In the genomic region with DNA sequence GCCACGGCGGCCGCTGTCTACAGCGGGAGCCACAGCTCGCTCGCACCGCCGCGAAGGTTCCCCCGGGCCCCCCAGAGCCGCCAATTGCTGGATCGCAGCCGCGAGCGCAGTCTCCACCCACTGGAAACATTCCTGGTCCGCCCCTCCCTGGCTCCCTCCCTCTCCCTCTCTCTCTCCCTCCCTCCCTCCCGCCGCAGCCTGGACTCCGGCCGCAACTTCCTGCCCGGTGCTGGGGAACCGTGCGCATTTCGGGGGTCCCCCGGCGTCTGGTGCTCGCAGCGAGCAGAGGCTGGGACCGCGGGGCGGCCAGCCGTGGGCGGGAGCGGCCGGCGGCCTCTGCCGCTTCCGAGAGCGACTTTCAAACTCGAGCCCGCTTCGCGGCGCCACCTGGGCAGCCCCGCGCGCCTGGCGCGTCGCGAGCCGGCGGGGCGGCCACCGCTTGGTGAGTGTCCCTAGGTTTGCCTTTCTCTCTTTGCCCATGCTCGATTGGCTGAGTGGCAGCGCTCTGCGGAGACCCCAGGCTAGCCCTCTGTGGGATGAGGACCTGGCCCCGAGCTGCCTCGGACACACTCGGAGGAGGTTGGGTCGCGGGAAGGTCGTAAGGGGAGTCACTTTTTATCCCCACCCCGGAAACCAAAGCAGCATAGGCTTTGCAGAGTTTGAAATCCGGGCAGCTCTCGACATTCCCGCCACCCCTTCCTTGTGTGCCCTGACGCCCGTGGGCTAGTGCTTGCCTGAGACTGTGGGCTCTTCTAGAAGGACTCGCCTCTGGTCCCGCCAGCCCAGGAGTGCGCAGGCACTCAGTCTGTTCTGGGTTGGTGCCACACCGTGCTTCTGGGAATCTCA, we compare ENCODE assay signal across 8 mouse cellular contexts. TPM values are rescaled to one million over a fixed set of nuclear protein-coding genes. Genes with fewer than 3 reads are reported as not detected.
DNase-seq lines count a peak whose midpoint lies in the region; ATAC-seq and TF ChIP-seq lines count a peak whose summit lies in the region.

No protein-coding gene starts in this region.

- peak overlapping the region; percentile 83 for H3K9ac ChIP-seq in ES-E14 (ENCODE audit: insufficient read depth, low read depth, low read length, poor library complexity, severe bottlenecking)
- peak overlapping the region; percentile 47 for H3K9ac ChIP-seq in forebrain, embryonic 16.5 days (replicated peaks; ENCODE audit: low read depth, low read length)
- peak overlapping the region; percentile 59 for H3K9ac ChIP-seq in hindbrain, embryonic 11.5 days (ENCODE audit: low read depth, low read length)

- intact Hi-C loops in left cerebral cortex, postnatal 36 days (cut with DNase I): no loop called here

- no peak overlapping the region for H3K27ac ChIP-seq in ES-E14 (ENCODE audit: insufficient read depth, low read depth, low read length, poor library complexity, severe bottlenecking)
- H3K27ac ChIP-seq in brown adipose tissue, adult 24 weeks (replicated peaks; ENCODE audit: low read depth, low read length): peak overlapping the region; percentile 75
- 0 out of 2 replicates have a peak overlapping the region, but pooled peaks have one; percentile 5 for H3K27ac ChIP-seq in forebrain, embryonic 16.5 days (ENCODE audit: low read length)
- no peak overlapping the region for H3K27ac ChIP-seq in hindbrain, embryonic 11.5 days (ENCODE audit: low read depth, low read length)

- H3K4me2 ChIP-seq in forebrain, embryonic 16.5 days (ENCODE audit: low read length): peak overlapping the region; percentile 99
- H3K4me2 ChIP-seq in hindbrain, embryonic 11.5 days (replicated peaks; ENCODE audit: low read depth, low read length): peak overlapping the region; percentile 96

- H3K9me3 ChIP-seq in ES-E14 (ENCODE audit: control insufficient read depth, insufficient read depth, low read depth, low read length): no peaks in the 10 kb centered on the region
- H3K9me3 ChIP-seq in forebrain, embryonic 16.5 days (ENCODE audit: control insufficient read depth, low read length): no peaks in the 10 kb centered on the region
- no peaks in the 10 kb centered on the region for H3K9me3 ChIP-seq in hindbrain, embryonic 11.5 days (ENCODE audit: control insufficient read depth, low read length)

- H3K4me3 ChIP-seq in ES-E14 (ENCODE audit: insufficient read depth in 1 of 2, low read depth in 1 of 2, low read length in 2 of 2, poor library complexity in 1 of 2, severe bottlenecking in 1 of 2): peak overlapping the region; percentile 85 to 92
- H3K4me3 ChIP-seq in brown adipose tissue, adult 24 weeks (ENCODE audit: insufficient read depth, low read depth, low read length): peak overlapping the region; percentile 70
- H3K4me3 ChIP-seq in forebrain, embryonic 16.5 days (replicated peaks; ENCODE audit: low read length): peak overlapping the region; percentile 60
- H3K4me3 ChIP-seq in hindbrain, embryonic 11.5 days (ENCODE audit: low read depth, low read length): peak overlapping the region; percentile 55

- no peaks in the 10 kb centered on the region for H3K36me3 ChIP-seq in ES-E14 (ENCODE audit: control insufficient read depth, insufficient read depth, low read length, poor library complexity, severe bottlenecking)
- no peaks in the 10 kb centered on the region for H3K36me3 ChIP-seq in forebrain, embryonic 16.5 days (ENCODE audit: control insufficient read depth, insufficient read depth)
- H3K36me3 ChIP-seq in hindbrain, embryonic 11.5 days (ENCODE audit: control insufficient read depth, insufficient read depth, low read length): no peaks in the 10 kb centered on the region

- peak; percentile 83 for ATAC-seq in forebrain, embryonic 16.5 days
- peak; percentile 81 for ATAC-seq in hindbrain, embryonic 11.5 days (ENCODE audit: low FRiP score)
- ATAC-seq in megakaryocyte progenitor cell, adult 5-6 weeks (replicated peaks; ENCODE audit: poor library complexity): 0 out of 2 replicates have a peak, but pooled peaks have one; percentile 9

- peaks cover 40% of the 10 kb centered on the region for H3K27me3 ChIP-seq in forebrain, embryonic 16.5 days (replicated peaks; ENCODE audit: control insufficient read depth, insufficient read depth, low read length)
- H3K27me3 ChIP-seq in hindbrain, embryonic 11.5 days (ENCODE audit: control insufficient read depth, insufficient read depth, low read length): peaks cover 50% of the 10 kb centered on the region

- H3K4me1 ChIP-seq in ES-E14 (ENCODE audit: control insufficient read depth in 2 of 2, insufficient read depth in 2 of 2, low read length in 2 of 2, poor library complexity in 1 of 2): peaks cover 2 to 24% of the 10 kb centered on the region in 2 experiments
- H3K4me1 ChIP-seq in brown adipose tissue, adult 24 weeks (ENCODE audit: control insufficient read depth, insufficient read depth, insufficient read length, low read length): peaks cover 20% of the 10 kb centered on the region
- H3K4me1 ChIP-seq in forebrain, embryonic 16.5 days (replicated peaks; ENCODE audit: control insufficient read depth, insufficient read depth, low read length): peaks cover 13% of the 10 kb centered on the region
- H3K4me1 ChIP-seq in hindbrain, embryonic 11.5 days (replicated peaks; ENCODE audit: control insufficient read depth, insufficient read depth, low read length): peaks cover 4% of the 10 kb centered on the region

- peak; percentile 74 for DNase-seq in ES-E14 (ENCODE audit: low read depth, low spot score)
- peak; percentile 74 for DNase-seq in hindbrain, embryonic 11.5 days (ENCODE audit: low spot score)
- peak; percentile 33 to 35 for DNase-seq in left cerebral cortex, postnatal 36 days (ENCODE audit: low spot score in 2 of 2)
- peak; percentile 51 for DNase-seq in right cerebral cortex, postnatal 4 days
- DNase-seq in yolk sac, embryonic 10.5 days (ENCODE audit: low spot score): peak; percentile 93

- in situ Hi-C loops in ES-E14 (cut with MboI; ENCODE audit: low sequenced_read_pairs in 2 of 2, unreplicated experiment in 2 of 2): no loop called here

- under 1% methylated on average over 65 of the region's 74 CpGs for WGBS in forebrain, embryonic 16.5 days
- WGBS in hindbrain, embryonic 11.5 days: under 1% methylated on average over 63 of the region's 74 CpGs

TF ChIP-seq in ES-E14, 5 proteins besides CTCF, POLR2A, EP300 and RAD21:
- TF ChIP-seq CHD2 (IDR thresholded peaks at IDR 0.05; ENCODE audit: low read depth, low read length) (no peak), ZNF384 (IDR thresholded peaks at IDR 0.05; ENCODE audit: low read depth, low read length) (no peak), MAFK (IDR thresholded peaks at IDR 0.05; ENCODE audit: insufficient read depth, low read depth, low read length) (no peak), ZC3H11A (IDR thresholded peaks at IDR 0.05; ENCODE audit: borderline replicate concordance, low read depth, low read length) (no peak), HCFC1 (IDR thresholded peaks at IDR 0.05; ENCODE audit: borderline replicate concordance, insufficient read depth, low read length) (peak; percentile 41; the same call in 1 of the 2 replicates)

RNA-seq across cellular contexts. Expression of gene Plekhg3, which starts 2.9 kb away (rescaled TPM):
- total RNA-seq in ES-E14 (2012; rRNA removed): 10.9 and 12.1 TPM in 2 replicates
- polyA plus RNA-seq in brown adipose tissue, adult 24 weeks (2012; ENCODE audit: insufficient read depth, insufficient read length, missing spikeins): 6.3 and 6.5 TPM in 2 replicates
- 1.0 and 1.3 TPM in 2 replicates for polyA plus RNA-seq in forebrain, embryonic 16.5 days (2015; fragmentation: Nextera tagmentation; extraction: Ambion mirVana)
- polyA plus RNA-seq in hindbrain, embryonic 11.5 days (2014; fragmentation: Nextera tagmentation; extraction: Ambion mirVana): 1.9 and 2.1 TPM in 2 replicates
- 10 to 100 TPM; 16.6 to 18.3 TPM for total RNA-seq in left cerebral cortex, postnatal 36 days (2021)
- 11.1 and 13.6 TPM in 2 replicates for total RNA-seq in megakaryocyte progenitor cell, adult 5-6 weeks (2015)
- total RNA-seq in megakaryocyte progenitor cell, adult 5-6 weeks (2017): 13.7 and 13.9 TPM in 2 replicates

Comparison
In these comparisons a context has a peak if more than half of its experiments do, and no peak if none do; other contexts are left out.
1. DNase-seq: peak in every context shown above with its lines; median percentile 93 in yolk sac, embryonic 10.5 days; 74 in ES-E14; 74 in hindbrain, embryonic 11.5 days; 51 in right cerebral cortex, postnatal 4 days; 34 in left cerebral cortex, postnatal 36 days.
2. H3K27ac ChIP-seq: peak in brown adipose tissue, adult 24 weeks (single experiment) and forebrain, embryonic 16.5 days (single experiment); none in ES-E14 (single experiment) and hindbrain, embryonic 11.5 days (single experiment).
3. ATAC-seq: peak in every context shown above with its lines; median percentile 83 in forebrain, embryonic 16.5 days; 81 in hindbrain, embryonic 11.5 days; 9 in megakaryocyte progenitor cell, adult 5-6 weeks.
4. Peak in every context shown above with its lines, with median percentiles within 50 percentile points of each other: H3K4me3 ChIP-seq and H3K9ac ChIP-seq.